19 mouse cellular contexts compared by ENCODE assay signal in the genomic region with DNA sequence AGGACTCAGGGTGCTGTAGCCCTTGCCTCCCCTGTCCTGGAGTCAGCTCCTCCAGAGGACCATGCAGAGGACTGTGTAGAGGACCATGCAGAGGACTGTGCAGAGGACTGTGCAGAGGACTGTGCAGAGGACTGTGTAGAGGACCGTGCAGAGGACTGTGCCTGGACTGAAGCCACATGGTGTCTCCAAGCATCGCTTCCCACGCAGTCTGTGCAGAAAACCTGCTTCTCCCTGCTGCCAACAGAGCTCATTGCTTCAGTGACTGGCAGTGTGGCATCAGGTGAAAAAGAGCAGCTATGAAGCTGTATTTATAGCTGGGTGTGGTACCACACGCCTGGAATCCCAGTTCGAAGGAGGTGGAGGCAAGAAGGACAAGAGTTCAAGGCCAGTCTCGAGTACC.
DNase-seq lines count a peak whose midpoint lies in the region; ATAC-seq and TF ChIP-seq lines count a peak whose summit lies in the region.
"Had no signal": no experiment of that assay in that cellular context is flagged by ENCODE, and none has a peak within 500 bp of the region (broad histone marks: within the 10 kb centered on the region; RNA-seq: fewer than 3 reads in every experiment).

No protein-coding gene starts in this region.

- 80% methylated on average over 6 of the region's 6 CpGs for whole genome bisulfite sequencing in kidney, adult 2 months

- no peaks in the 10 kb centered on the region for H3K36me3 ChIP-seq in kidney, adult 2 months (ENCODE audit: control insufficient read depth, insufficient read depth, low read length)
- H3K36me3 ChIP-seq: embryonic facial prominence, embryonic 10.5 days; midbrain, embryonic 15.5 days; neural tube, embryonic 13.5 days had no signal

- no peak for TF ChIP-seq CTCF in kidney, adult 2 months (conservative IDR thresholded peaks at IDR 0.05; ENCODE audit: insufficient read depth, insufficient read length, low read depth, low read length)

- ATAC-seq in granulocyte monocyte progenitor cell, adult 5-6 weeks (replicated peaks; ENCODE audit: poor library complexity, severe bottlenecking), result no peak
- ATAC-seq: inflammation-experienced regulatory T-cells, adult 6 months; midbrain, embryonic 15.5 days had no signal

- no peaks in the 10 kb centered on the region for H3K27me3 ChIP-seq in kidney, adult 2 months (replicated peaks; ENCODE audit: control insufficient read depth, insufficient read depth, low read length)
- H3K27me3 ChIP-seq: midbrain, embryonic 15.5 days; neural tube, embryonic 13.5 days had no signal

- H3K4me3 ChIP-seq in kidney, adult 2 months (ENCODE audit: insufficient read depth, low read depth, low read length), result no peak overlapping the region
- H3K4me3 ChIP-seq: embryonic facial prominence, embryonic 10.5 days; midbrain, embryonic 15.5 days; neural tube, embryonic 13.5 days had no signal

- peak; percentile 28 for DNase-seq in kidney, adult 2 months
- no peak for DNase-seq in kidney, postnatal 4 days
- peak; percentile 77 to 91 for DNase-seq in layer of hippocampus, adult 18-20 months (ENCODE audit: low spot score in 2 of 2)
- peak; percentile 54 to 82 for DNase-seq in left cerebral cortex, adult 9 months (ENCODE audit: low spot score in 2 of 2)
- peak; percentile 75 for DNase-seq in telencephalon, adult 2 months (ENCODE audit: low read depth, low spot score)
- no peak for DNase-seq in gastrocnemius, postnatal 10 days
- DNase-seq in retina, embryonic 14.5 days (ENCODE audit: low spot score), result no peak
- DNase-seq: B cell, adult 2 months; gastrocnemius, postnatal 36 days; heart, postnatal 14 days; lung, postnatal 4 days; spleen, adult 18-20 months; thymus, adult 18-20 months had no signal

- H3K4me1 ChIP-seq in kidney, adult 2 months (ENCODE audit: control insufficient read depth, insufficient read depth, low read length), result no peaks in the 10 kb centered on the region
- H3K4me1 ChIP-seq: neural tube, embryonic 13.5 days had no signal

- no peak for TF ChIP-seq POLR2A in kidney, adult 2 months (IDR thresholded peaks at IDR 0.05; ENCODE audit: low read depth, low read length)

- H3K27ac ChIP-seq in kidney, adult 2 months (ENCODE audit: insufficient read depth, low read depth, low read length), result no peak overlapping the region
- H3K27ac ChIP-seq: embryonic facial prominence, embryonic 10.5 days; liver, embryonic 14.5 days; midbrain, embryonic 15.5 days; neural tube, embryonic 13.5 days had no signal

Comparison
In these comparisons a context has a peak if more than half of its experiments do, and no peak if none do; other contexts are left out.
1. DNase-seq: peak in kidney, adult 2 months (single experiment), layer of hippocampus, adult 18-20 months (2 of 2), left cerebral cortex, adult 9 months (2 of 2) and telencephalon, adult 2 months (single experiment); none in kidney, postnatal 4 days (0 of 2), gastrocnemius, postnatal 10 days (single experiment) and retina, embryonic 14.5 days (single experiment).